Mouse (Mus musculus): Measurements from ENCODE around the gene Mafg. TPM values are rescaled to one million over a fixed set of nuclear protein-coding genes. Genes with fewer than 3 reads are reported as not detected.

The Mafg gene
- polyA plus RNA-seq, 1 experiment: 86.9 TPM

DNA sequence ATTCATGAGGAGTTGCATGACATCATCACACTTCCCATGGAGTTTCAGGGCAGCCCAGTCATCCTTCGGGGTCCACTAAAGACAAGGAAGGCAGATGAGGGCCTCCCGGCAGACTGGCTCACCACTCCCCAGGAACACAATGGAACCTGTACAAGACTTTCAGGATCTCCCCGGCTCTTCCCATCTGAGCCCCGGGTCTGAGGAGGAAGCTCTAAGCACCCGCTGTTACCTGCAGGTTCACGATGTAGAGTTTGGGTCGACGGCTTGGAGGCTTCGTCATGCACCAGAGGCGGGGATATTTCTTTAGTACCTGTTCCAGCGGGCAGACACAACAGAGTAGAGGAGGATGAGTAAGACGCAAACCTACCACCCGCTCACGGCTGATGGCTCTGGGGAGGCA, 13.2 kb downstream of the Mafg start:
- Histone ChIP-seq H3K27ac (ENCODE audit: control insufficient read depth, insufficient read depth, low read depth, low read length, poor library complexity) (no peak overlapping the region), H3K4me3 (replicated peaks; ENCODE audit: control insufficient read depth, low read depth, low read length) (no peak overlapping the region), H3K4me1 (ENCODE audit: control insufficient read depth, insufficient read depth, low read length) (peaks cover 3% of the 10 kb centered on the region)
- TF ChIP-seq POLR2A (IDR thresholded peaks at IDR 0.05; ENCODE audit: borderline replicate concordance, control insufficient read depth, low read depth, low read length) (no peak), CTCF (IDR thresholded peaks at IDR 0.05; ENCODE audit: control insufficient read depth, insufficient read depth, low read length) (no peak)
- WGBS: 93% methylated on average over 14 of the region's 14 CpGs

DNA sequence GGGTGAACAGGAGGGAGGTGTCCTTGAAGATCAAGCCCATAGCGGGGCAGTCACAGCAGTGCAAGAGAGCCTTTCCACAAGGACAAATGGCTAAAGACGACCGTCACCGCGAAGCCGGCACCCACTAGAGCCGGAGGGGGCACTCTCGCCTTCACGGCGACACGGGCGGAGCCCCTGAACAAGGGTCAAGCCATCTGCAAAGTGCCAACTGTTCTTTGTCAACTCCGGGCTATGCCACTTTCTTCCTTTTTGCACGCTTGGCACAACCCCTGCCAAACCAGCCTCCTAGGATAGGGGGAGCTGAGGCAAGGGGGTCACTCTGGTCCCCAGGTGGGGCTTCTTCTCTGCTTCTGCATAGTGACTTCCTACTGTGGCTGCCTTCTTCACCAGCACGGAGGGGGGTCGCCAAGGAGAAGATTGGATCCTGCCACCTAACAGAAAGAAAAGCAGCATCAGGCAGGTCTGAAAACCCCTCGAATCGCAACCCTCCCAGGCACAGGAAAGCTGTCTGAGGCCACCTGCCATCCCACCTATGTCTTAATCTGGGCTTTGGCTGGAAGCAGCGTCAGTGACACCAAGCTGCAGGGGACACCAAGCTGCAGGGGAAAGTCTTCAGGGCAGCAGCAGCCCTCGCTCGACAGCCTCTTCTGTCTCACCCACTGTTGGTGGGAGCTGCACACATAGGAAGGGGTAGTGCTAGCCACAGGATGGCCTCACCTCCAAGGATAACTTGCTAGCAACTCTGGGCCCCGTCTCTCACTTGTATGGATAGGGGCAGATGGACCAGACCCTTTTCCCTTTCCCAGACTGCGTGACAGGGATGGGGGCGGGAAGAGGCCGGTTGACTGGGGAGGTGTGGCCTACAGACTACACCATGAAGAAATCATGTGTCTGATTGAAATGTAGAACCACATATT, 14.5 kb downstream of the Mafg start:
- 93% methylated on average over 25 of the region's 25 CpGs for WGBS

DNA sequence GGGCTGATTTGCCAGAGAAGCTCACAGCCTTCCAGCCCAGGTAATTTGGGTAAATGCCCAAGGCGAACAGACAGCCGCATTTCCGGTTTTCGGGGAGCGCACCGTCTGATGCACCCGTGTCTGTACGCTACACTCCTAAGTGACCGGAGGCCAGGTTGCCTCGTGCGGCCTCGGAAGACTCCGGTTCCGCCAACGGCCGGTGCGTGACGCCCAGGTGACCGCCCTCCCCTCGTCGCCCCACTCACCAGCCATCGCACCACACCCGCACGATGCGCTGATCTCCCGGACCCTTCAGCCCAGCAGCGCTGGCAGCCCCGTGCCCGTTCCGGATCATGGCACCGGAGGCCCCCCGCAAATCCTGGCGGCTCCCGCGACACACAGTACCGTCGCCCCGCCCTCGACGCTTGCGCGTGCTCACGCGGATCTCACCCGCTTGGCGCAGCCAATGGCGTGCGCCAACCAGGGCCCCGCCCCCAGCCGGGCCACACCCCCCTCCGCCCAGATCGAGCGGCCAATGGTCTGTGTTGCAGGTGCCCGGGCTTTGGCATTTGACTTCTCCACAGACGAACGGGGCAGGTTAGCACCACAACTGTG, 15.8 kb downstream of the Mafg start, which contains the start of gene Pcyt2:
Gene Pcyt2, minus strand, starts transcription at position 418 of the 594 bp plus-strand sequence.
- Histone ChIP-seq H3K27ac (ENCODE audit: control insufficient read depth, insufficient read depth, low read depth, low read length, poor library complexity) (peak within 1 kb of the TSS; percentile 58), H3K4me1 (ENCODE audit: control insufficient read depth, insufficient read depth, low read length) (peaks cover 2% of the 10 kb centered on the region; the same call in 1 of the 2 replicates), H3K4me3 (replicated peaks; ENCODE audit: control insufficient read depth, low read depth, low read length) (peak within 1 kb of the TSS; percentile 90)
- under 1% methylated on average over 56 of the region's 56 CpGs for WGBS
- TF ChIP-seq POLR2A (IDR thresholded peaks at IDR 0.05; ENCODE audit: borderline replicate concordance, control insufficient read depth, low read depth, low read length) (peak; percentile 65; the same call in 1 of the 2 replicates), CTCF (IDR thresholded peaks at IDR 0.05; ENCODE audit: control insufficient read depth, insufficient read depth, low read length) (no peak; the same call in 1 of the 2 replicates)

More for the DNA sequence above, 14.5 kb downstream of the Mafg start:
- no peak for TF ChIP-seq CTCF (IDR thresholded peaks at IDR 0.05; ENCODE audit: control insufficient read depth, insufficient read depth, low read length)
- TF ChIP-seq POLR2A (IDR thresholded peaks at IDR 0.05; ENCODE audit: borderline replicate concordance, control insufficient read depth, low read depth, low read length): no peak
- Histone ChIP-seq H3K27ac (ENCODE audit: control insufficient read depth, insufficient read depth, low read depth, low read length, poor library complexity) (peak overlapping the region; percentile 12; the same call in 1 of the 2 replicates), H3K4me1 (ENCODE audit: control insufficient read depth, insufficient read depth, low read length) (peaks cover 2% of the 10 kb centered on the region; the same call in 1 of the 2 replicates), H3K4me3 (replicated peaks; ENCODE audit: control insufficient read depth, low read depth, low read length) (no peak overlapping the region)

DNA sequence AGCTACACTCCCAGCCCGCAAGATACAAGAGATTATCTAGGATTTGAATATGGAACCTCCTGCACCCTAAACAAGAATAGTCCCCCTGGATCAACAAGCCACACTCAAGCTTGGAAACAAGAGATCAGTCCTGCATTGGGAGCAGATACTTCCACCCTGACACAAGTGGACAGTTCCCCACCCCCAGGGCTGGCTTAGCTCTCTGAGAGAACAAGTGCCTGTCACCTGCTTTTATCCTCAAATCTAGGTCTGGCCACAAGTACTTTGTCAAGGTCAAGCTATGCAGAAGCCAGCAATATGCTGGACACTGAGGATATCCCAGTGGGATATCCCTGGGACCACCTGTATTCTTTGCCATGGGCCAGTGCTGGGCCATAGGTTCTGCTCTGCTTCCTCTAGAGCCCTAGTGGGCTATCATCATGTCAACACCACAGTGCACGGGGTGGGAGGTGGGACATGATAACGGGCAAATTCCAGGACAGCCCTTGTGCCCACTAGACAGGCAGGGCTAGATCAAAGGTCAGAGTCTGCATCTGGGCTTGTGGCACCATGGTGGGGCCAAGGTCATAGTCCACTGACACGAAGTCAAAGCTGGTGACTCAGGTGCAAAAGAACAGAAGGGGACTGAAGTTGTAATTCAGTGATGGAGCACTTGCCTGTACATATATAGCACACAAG, 16.6 kb downstream of the Mafg start:
- no peak overlapping the region; the same call in 1 of the 2 replicates for H3K27ac ChIP-seq (ENCODE audit: control insufficient read depth, insufficient read depth, low read depth, low read length, poor library complexity)
- WGBS: 36% methylated on average over 4 of the region's 4 CpGs
- peaks cover 2% of the 10 kb centered on the region; the same call in 1 of the 2 replicates for H3K4me1 ChIP-seq (ENCODE audit: control insufficient read depth, insufficient read depth, low read length)
- H3K4me3 ChIP-seq (replicated peaks; ENCODE audit: control insufficient read depth, low read depth, low read length): peak overlapping the region; percentile 33
- TF ChIP-seq CTCF (IDR thresholded peaks at IDR 0.05; ENCODE audit: control insufficient read depth, insufficient read depth, low read length): no peak
- no peak for TF ChIP-seq POLR2A (IDR thresholded peaks at IDR 0.05; ENCODE audit: borderline replicate concordance, control insufficient read depth, low read depth, low read length)

DNA sequence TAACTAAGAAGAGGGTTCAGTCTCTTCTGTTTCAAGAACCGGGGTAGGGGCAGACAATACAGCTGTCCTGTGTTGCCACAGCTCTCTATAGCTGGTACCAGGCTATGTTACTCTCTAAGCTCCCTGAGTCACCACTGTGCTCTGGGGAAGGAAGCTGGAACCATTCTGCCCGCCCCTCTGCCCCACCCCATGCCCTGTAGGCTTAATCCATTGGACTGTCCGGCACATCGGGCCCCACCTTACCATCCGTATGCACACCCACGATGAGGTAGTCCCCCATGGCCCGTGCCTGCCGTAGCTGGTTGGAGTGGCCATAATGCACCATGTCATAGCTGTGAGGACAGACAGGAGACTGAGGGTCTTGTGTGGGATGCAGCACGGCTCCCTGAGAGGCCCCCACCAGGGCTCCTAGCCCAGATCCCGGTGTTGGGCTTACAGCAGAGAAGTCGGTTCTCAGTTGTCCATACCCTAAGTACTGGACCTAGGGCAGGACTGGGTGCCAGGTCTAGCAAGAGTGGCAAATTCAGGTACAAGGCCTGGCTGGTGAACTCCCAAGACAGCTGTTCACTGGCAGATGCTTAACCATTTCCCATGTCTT, 17.7 kb downstream of the Mafg start:
- 86% methylated on average over 11 of the region's 11 CpGs for WGBS
- Histone ChIP-seq H3K27ac (ENCODE audit: control insufficient read depth, insufficient read depth, low read depth, low read length, poor library complexity) (no peak overlapping the region), H3K4me1 (ENCODE audit: control insufficient read depth, insufficient read depth, low read length) (peaks cover 2% of the 10 kb centered on the region; the same call in 1 of the 2 replicates), H3K4me3 (replicated peaks; ENCODE audit: control insufficient read depth, low read depth, low read length) (no peak overlapping the region)
- TF ChIP-seq CTCF (IDR thresholded peaks at IDR 0.05; ENCODE audit: control insufficient read depth, insufficient read depth, low read length): no peak
- no peak for TF ChIP-seq POLR2A (IDR thresholded peaks at IDR 0.05; ENCODE audit: borderline replicate concordance, control insufficient read depth, low read depth, low read length)

DNA sequence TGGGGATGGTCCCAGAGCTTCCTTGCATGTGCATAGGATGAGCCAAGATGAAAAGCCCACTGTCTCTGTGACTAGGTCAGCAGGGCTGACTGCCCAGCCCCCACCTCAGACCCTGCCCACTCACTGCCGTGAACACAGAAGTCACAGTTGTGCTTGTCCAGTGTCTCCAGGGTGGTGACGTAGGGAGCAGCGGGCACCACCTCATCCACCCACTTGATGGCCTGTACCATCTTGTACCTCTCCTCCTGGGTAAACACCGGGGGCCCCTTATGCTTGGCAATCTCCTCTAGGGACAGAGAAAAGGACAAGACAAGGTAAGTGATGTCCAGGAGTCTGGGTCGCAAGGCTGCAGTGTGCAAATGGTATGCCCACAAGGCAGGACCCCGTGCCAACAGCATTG, 18.2 kb downstream of the Mafg start:
- H3K27ac ChIP-seq (ENCODE audit: control insufficient read depth, insufficient read depth, low read depth, low read length, poor library complexity): no peak overlapping the region
- H3K4me3 ChIP-seq (replicated peaks; ENCODE audit: control insufficient read depth, low read depth, low read length): no peak overlapping the region
- peaks cover 2% of the 10 kb centered on the region; the same call in 1 of the 2 replicates for H3K4me1 ChIP-seq (ENCODE audit: control insufficient read depth, insufficient read depth, low read length)
- WGBS: 90% methylated on average over 6 of the region's 6 CpGs
- TF ChIP-seq POLR2A (IDR thresholded peaks at IDR 0.05; ENCODE audit: borderline replicate concordance, control insufficient read depth, low read depth, low read length): no peak

DNA sequence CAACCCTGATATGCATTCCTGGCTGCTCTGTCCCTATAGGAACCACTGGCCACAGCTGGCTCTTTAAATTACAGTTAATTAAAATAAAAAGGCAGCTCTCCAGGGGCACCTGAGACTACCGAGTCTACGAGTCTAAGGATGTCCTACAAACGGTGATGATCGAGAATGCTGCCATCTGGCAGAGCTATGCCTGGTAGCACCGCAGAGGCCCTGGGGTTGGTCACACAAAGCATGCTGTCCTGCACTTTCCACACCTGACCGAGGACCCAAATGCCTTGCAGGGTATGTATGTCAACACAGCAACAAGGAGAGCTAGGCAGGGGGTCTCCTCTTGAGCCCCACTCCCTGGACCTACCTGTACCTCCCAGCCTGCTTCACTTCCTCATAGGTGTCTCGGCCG, 19.4 kb downstream of the Mafg start:
- H3K27ac ChIP-seq (ENCODE audit: control insufficient read depth, insufficient read depth, low read depth, low read length, poor library complexity): no peak overlapping the region
- 84% methylated on average over 8 of the region's 8 CpGs for WGBS
- H3K4me1 ChIP-seq (ENCODE audit: control insufficient read depth, insufficient read depth, low read length): peaks cover 2% of the 10 kb centered on the region; the same call in 1 of the 2 replicates
- TF ChIP-seq CTCF (IDR thresholded peaks at IDR 0.05; ENCODE audit: control insufficient read depth, insufficient read depth, low read length) (no peak), POLR2A (IDR thresholded peaks at IDR 0.05; ENCODE audit: borderline replicate concordance, control insufficient read depth, low read depth, low read length) (no peak)
- no peak overlapping the region for H3K4me3 ChIP-seq (replicated peaks; ENCODE audit: control insufficient read depth, low read depth, low read length)

All from bone marrow, adult 2 months (tissue).